Mouse (Mus musculus): ENCODE data around the gene Nuak2. TPM values are rescaled to one million over a fixed set of nuclear protein-coding genes. Genes with fewer than 3 reads are reported as not detected.
A peak's percentile ranks its signal among the peaks of the same experiment; 100 is the strongest.

Nuak2 gene
- total RNA-seq, 2 experiments from 2014 or later, result 3.5 to 4.7 TPM

DNA sequence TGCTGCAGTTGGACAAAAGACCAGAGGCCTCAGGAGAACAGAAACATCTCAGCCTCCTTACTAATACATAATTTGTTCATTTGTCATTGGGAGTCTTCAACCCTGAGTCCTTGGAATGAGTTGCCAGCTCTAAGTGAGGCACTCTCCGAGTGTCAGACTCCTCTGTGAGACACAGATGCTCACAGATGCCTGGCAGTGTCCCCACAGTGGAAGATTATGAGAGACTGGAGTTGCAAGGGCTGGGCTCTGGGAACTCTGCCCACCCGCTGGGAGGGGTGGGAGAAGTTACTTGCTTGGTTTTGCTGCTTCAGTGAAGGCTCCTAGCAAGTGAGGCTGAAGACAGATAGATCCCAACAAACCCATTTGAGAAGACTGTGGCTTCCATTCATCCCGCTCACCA is 19.9 kb upstream of the Nuak2 start:
- intact Hi-C loops (cut with DNase I), result no loop called here
- DNase-seq, result peak; percentile 65 to 74

DNA sequence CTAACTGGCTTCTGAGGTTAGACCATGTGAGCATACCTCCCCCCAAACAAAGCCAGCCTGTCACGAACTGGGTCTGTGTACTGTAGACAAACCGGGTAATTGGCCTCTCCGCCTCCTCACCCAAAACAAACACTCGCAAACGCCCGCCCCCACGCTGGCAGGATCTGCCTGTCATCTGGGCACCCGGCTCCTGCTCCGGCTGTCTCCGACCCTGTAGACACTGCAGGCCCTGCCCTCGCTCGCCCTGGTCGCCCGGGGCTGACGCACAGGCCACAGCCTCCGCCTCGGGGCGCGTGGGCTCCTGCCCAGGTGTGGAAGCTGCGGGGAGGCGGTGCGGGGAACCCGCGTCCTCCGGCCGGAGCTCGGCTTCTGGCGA is 17.5 kb upstream of the Nuak2 start, which contains the start of gene Klhdc8a:
Klhdc8a (plus strand) TSS at position 202 of the 376 bp plus-strand sequence.
- DNase-seq, result peak; percentile 73 to 74
- intact Hi-C loops (cut with DNase I), result no loop called here

DNA sequence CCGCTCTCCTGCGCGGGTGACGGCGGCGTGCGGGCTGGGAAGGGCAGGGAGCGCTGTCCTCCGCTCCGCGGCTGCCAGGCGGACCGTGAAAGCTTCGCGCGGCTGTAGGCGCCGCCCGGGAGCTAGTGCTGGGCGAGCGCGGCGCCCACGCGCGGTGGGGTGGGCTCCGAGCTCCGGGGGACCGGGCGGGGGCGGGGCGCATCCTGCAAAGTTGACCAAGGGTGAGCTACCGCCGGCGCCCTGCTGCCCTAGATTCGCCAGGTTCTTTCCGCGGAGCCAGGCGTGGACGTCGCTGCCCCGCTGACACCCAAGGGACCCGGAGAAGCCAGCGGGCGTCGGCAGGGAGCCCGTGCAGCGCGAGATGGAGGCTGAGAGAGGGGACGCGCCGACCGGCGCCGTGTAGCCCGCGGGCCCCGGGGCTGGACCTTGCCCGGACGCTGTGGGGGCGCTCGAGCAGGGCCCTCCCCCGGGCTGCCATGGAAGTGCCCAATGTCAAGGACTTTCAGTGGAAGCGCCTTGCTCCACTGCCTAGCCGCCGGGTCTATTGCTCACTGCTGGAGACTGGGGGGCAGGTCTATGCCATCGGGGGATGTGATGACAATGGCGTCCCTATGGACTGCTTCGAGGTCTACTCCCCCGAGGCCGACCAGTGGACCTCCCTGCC is 17.0 kb upstream of the Nuak2 start:
- intact Hi-C loops (cut with DNase I), result no loop called here
- DNase-seq, result peak in 1 of 2 experiments; percentile 64

DNA sequence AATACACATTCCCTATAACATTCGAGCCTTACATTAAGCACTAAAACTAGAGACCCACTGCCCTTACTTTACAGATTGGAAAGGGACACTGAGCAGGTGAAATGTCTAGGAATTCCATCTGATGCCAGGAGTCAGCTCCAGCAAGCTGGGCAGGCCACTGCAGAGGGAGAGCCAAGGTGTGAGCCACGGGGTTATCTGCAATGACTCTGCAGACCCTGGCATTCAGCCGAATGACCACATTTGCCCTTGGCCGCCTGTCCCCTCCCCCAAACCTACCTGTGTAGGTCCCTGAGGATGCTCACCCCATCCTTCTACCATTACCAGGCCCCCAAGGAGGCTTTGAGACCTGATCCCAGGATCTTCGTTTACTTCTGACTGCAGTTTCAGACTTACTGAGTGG is 16.2 kb upstream of the Nuak2 start:
- peak; percentile 64 to 65 for DNase-seq

DNA sequence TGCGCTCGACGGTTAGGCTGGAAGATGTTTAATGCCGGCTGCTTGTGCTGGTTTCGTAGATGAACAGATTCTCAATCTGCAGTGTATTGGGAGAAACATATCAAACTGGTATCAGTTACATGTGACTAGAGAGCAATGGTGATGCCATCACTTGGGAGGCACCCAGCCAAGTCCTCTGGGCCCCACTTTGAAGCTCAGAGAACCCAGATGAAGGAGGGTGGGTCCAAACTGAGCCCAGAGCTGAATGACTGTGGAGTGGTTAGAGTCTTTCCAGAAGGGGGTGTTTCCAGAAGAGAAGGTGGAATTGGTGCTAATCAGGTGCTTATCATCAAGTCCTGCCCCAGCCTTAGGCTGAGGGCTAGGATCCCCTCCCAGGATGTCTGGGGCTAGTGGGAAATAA is 14.7 kb upstream of the Nuak2 start:
- intact Hi-C loops (cut with DNase I), result no loop called here

More for the DNA sequence above, 16.2 kb upstream of the Nuak2 start:
- intact Hi-C loops (cut with DNase I), result no loop called here

DNA sequence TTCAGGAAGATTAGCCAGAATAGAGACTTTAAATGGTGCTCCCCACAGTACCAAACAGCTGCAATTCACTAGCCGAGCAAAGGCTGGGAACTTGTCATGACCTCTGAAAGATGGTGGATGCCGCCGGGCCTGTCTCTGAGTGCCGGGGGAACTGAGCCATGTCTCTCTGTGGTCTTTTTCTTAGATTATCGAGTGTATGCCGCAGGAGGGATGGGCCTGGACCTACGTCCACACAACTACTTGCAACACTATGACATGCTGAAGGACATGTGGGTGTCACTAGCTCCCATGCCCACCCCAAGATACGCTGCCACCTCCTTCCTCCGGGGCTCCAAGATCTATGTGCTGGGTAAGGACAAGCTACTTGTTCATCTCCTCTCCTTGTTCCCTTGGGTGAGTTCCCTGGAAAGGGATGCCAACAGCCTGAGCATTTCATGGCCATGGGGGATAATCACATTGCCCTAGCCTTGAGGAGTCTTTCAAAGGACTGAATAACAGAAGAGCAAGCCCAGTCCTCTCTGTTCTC is 13.5 kb upstream of the Nuak2 start:
- intact Hi-C loops (cut with DNase I), result no loop called here

More for the DNA sequence above, 14.7 kb upstream of the Nuak2 start:
- no peak for DNase-seq

DNA sequence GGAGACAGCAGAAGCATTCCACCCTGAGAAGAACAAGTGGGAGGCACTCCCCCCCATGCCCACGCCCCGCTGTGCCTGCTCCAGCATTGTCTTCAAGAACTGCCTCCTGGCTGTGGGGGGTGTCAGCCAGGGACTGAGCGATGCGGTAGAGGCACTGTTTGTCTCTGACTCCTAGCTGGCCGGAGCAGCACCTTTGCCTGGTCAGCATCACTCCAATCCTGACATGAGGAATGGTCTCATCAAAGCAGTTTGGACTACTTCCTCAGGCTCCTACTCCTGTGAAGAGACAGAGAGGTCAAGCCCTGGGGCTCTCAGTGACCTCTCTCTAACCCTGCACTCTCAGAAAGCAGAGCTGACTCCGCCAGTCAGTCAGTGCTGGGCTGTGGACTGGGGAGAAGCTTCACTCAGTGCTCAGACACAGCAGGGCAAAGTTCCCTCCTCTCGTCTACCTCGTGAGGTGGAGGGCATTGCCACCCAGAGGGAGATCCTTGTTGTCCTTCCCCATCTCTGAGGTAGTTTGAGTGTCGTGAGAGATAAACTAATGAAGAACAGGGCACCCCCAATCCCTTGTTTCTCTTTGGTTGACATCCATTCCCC is 11.2 kb upstream of the Nuak2 start:
- intact Hi-C loops (cut with DNase I), result loop anchor here (5.0 kb wide), 1 partner anchor 147 kb away; no protein-coding TSS in a partner anchor
- no peak for DNase-seq

More for the DNA sequence above, 13.5 kb upstream of the Nuak2 start:
- no peak for DNase-seq

DNA sequence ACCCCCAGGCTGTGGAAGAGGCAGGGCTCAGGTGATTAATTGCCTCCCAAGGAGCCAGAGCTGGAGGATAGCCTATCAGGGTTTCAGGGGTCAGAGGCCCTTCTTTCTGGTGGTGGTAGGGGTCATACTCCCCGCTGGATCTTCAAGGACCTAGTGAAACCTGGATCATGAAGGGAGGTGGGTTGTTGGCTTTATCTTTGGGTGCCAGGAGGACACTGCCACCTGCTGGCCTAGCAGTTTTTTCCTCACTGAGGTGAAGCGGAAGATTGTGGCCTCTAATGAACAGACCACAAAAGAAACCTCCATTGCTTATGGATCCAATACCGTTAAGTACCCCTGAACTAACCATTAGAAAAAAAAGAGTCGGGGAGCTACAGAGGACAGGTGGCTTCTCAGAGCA is 9.8 kb upstream of the Nuak2 start:
- intact Hi-C loops (cut with DNase I), result loop anchor here (5.0 kb wide), 1 partner anchor 149 kb away; no protein-coding TSS in a partner anchor
- DNase-seq, result peak; percentile 56 to 74

DNA sequence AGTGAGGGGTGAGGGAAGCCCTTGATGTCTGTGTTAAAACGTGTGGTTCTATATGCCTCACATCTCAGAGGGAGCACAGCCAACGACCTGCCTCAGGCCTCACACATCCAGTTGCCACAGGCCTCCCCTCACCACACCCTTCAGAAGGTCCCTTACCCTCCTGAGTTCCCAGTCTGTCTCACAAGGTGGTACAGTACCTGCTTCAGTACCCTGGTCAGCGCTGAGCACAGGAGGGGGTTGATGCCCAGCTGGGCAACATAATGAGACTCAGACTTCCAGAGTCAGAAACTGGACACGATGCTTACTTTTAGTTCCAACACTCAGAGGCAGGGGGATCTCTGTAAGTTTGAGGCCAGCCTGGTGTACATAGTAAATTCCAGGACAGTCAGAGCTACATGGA is 9.1 kb upstream of the Nuak2 start:
- no peak for DNase-seq
- intact Hi-C loops (cut with DNase I), result loop anchor here (5.0 kb wide), 1 partner anchor 150 kb away; no protein-coding TSS in a partner anchor

DNA sequence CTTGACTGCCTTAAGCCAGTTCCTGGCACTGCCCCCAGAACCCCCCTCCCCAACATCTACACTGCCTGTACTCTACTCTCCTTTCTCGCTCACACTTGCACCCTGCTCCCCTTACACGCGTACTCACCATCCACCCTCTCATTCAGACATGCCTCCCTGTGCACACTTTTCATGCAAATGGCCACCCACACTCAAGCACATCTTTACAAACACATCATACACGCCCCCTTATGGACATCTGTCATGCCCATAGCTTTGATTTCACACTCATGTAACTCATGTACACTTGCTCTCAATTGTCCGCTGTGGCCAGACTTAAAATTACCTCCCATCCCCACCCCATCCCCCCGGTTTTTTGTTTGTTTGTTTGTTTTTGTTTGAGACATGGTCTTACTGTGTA is 8.0 kb upstream of the Nuak2 start:
- no peak for DNase-seq
- intact Hi-C loops (cut with DNase I), result loop anchor here (5.0 kb wide), 1 partner anchor 151 kb away; no protein-coding TSS in a partner anchor

DNA sequence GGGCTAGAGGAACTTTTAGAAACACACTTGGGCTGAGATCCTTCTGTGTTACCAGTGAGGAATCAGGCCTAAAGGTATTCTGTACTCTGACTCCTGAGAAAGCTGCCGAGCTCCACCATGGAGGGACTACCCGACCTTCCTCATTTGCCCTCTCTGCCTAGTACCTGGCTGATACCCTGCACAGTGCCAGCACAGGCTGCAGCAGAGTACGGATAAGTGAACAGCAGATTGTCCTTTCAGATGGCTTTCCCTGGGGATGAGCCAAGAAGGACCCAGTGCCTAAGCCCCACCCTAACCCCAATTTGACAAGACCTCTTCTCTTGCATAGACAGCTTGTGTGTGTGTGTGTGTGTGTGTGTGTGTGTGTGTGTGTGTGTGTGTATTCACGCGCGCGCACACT is 7.3 kb upstream of the Nuak2 start:
- DNase-seq, result no peak
- intact Hi-C loops (cut with DNase I), result loop anchor here (5.0 kb wide), 1 partner anchor 151 kb away; no protein-coding TSS in a partner anchor

DNA sequence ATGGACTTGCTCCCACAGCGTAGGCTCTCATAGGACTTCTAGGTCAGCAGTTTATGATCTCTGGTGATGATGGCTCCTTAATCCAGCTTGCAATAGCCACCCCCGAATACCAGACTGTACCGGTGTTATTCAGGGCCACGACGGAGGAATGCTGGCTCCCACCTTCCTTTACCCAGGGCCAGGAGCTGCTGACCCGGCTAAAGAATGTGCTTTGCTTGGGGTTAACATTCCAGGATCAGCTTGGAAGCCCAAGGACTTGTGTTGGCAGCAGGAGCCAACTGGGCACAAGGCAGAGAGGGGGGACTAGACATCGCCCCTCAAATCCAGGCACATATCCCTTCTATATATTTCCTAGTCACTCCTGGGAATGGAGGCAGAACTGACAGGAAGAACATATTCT is 5.2 kb upstream of the Nuak2 start:
- intact Hi-C loops (cut with DNase I), result no loop called here

DNA sequence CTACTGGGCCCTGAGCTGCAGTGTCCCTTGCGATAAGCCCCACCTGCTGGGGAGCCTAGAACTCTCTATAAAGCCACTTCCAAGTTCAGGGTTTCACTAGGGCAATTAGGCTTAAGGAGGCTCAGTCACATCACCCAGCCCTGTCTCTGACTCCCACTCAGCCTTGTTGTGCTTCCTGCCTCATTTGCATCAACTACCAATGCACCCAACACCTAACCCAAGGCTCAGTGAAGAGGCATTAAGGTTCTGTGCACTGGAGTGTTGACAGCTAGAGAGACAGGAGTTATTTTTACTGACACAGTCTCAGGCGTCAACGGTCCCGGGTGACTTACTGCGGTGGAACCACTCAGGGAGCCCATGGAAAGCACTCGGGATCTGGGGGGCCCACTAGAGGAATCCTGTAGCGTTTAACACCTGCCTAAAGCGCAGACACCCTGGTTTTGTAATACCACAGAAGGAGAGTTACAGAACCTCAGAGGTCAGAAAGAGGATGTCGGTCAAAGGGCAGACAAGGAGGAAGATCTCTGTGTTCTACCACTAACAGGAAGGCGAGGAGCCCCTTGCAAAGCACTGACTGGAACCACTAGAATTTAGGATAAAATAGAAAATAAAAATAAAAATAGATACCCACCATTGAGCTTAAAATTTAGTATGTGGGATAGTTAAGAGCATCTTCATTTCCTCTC is 4.6 kb upstream of the Nuak2 start:
- DNase-seq, result no peak
- intact Hi-C loops (cut with DNase I), result no loop called here

More for the DNA sequence above, 5.2 kb upstream of the Nuak2 start:
- no peak for DNase-seq

DNA sequence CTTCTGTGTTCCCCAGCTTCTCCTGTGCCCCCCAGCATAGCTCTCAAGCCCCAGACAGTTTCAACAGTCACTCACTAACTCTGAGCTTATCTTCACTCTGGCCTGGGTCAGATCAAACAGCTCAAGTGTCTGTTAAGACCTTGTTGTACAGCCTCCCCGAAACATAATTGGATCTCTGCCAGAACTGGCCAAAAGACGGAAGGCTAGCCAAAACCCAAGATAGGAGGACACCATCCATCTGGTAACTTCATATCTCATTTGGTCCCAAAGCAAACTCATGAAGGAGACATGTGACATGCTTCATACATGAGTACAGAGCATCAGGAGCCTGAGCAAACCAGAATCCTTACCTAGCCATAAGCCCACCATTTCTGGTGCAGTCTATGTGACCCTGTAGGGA is 3.9 kb upstream of the Nuak2 start:
- intact Hi-C loops (cut with DNase I), result loop anchor here (1.0 kb wide), 1 partner anchor 43 kb away; no protein-coding TSS in a partner anchor
- peak in 1 of 2 experiments; percentile 52 for DNase-seq

DNA sequence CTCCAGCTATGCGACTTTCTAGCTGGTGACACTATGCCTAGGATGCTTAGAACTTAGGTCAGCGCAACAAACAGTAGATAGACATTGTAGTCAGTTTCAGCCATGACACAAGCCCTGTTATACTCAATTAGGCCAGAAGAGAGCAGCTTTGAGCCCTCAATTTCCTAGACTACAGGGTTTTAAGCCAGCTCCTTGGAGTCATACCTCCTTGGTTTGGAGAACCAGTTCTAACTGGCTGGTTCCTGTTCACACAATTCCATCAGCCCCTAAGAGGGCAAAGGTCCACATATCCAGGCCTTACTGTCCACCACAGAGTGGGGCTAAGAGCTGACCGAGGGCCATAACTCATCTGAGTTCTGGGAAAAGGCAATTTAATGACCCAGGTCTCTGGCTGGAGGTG is 3.2 kb upstream of the Nuak2 start:
- DNase-seq, result peak; percentile 76 to 89
- intact Hi-C loops (cut with DNase I), result loop anchor here (1.0 kb wide), 1 partner anchor 43 kb away; no protein-coding TSS in a partner anchor

DNA sequence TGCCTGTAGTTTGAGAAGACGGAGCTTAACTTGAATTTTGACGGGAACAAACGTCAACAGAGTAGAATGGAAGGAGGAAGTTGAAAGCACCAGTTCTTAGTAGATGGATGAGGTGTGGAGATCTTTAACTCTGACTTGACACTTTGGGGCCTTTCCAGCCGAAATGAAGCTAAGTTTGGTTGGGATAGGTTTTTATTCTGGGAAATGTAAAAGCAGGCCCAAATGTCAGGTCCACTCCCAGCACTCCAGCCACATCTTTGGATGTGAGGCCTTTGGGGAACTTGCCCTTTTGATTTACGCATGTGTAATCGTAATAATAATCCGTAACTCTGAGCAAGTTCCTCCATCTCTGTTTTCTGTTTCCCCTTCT is 684 bp downstream of the Nuak2 start:
- intact Hi-C loops (cut with DNase I), result loop anchor here (2.0 kb wide), 1 partner anchor 16 kb away; no protein-coding TSS in a partner anchor
- DNase-seq, result no peak

DNA sequence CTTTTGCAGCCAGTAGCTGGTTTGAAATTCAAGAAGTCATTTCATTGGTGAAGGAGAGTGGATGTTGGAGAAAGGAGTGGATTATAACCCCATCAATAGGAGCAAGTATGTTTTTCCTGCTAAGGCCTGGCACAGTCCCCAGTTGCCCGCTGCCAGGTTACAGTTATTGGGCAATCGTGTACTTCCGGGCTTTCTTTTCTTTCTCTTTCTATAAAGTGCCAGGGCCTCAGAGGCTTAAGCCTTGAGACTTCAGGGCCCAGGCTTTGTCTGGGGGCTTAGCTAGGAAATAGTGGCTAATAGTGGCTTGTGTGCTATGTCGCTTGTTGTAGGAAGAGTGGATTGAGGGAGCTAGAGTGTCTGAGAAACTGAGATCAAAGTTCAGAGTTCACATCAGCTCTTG is 1.5 kb downstream of the Nuak2 start:
- DNase-seq, result no peak
- intact Hi-C loops (cut with DNase I), result loop anchor here (2.0 kb wide), 1 partner anchor 15 kb away; no protein-coding TSS in a partner anchor

DNA sequence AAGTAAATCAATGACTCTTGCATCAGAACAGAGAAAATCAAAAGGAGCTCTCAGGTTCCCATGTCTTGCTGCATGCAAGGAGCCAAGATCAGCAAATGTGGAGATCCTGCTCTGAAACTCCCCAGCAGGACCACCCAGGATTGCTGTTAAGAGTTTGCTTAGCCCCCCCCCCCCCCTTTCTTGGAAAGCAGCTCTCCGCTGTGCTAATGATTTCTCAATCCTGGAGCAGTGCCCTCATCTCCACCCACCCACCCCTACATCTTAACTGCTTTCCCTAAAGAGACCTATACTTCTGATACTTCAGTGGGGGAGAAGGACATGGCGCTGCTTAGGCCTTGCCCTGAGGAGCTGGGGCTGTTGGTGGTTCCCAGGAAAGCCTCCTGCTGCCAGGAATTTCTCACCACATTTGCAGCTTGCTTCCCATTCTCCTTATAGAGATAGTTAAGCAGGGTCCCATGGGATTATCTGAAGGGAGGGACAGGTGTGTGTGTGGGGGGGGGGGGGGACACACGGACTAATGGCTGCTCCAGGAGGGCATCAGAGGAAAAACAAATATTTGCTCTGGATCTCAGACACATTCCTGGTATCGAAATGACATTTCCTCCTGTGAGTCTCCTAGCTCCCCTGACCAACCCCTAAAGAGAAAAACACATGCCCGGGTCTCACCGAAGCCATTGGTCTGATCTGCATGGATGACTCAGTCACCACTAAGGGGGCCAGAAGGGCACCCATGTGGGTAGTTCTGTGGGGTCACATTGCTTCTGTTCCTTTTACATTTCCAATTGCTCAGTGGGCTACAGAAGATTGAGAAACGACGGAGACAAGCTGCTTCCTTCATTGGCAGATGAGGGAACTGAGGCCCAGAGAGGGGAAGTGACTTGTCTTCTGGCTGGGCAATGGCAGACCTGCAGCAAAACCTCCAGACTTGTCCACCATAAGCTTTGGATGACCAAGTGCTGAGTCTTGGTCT is 2.3 kb downstream of the Nuak2 start:
- DNase-seq, result no peak
- intact Hi-C loops (cut with DNase I), result loop anchor here (2.0 kb wide), 1 partner anchor 15 kb away; no protein-coding TSS in a partner anchor

DNA sequence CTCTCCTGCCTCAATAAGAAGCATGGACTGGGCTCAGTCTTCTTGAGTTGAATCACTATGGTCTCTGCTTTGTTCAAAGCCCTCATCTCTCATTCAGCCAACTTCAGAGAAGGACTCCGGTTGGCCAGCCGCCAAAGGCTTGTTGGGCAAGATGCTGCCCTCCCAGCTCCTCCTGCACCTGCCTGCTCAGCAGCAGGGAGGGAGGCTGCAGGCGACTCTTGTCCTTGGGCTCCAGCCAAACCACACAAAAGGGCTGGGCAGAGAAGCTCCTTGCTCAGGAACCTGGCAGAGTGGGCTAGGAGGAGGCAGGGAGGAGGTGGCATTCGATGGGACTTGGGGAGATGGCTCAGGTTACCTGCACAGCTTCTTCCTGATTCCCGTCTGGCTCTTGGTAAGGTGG is 3.3 kb downstream of the Nuak2 start:
- intact Hi-C loops (cut with DNase I), result no loop called here
- DNase-seq, result no peak

Data from heart, postnatal 10 days (tissue).